In genomic region chr17:30392031-30392430, GRCm38 (mm10) we compare ENCODE assay signal across 23 mouse cellular contexts.
DNase-seq lines count a peak whose midpoint lies in the region; ATAC-seq lines count a peak whose summit lies in the region.
"Had no signal": no experiment of that assay in that cellular context is flagged by ENCODE, and none has a peak within 500 bp of the region (broad histone marks: within the 10 kb centered on the region; RNA-seq: fewer than 3 reads in every experiment).

No protein-coding gene starts in this region.

- H3K36me3 ChIP-seq in forebrain, embryonic 10.5 days (replicated peaks): 0 out of 2 replicates have a peak, but pooled peaks cover 4% of the 10 kb centered on the region
- H3K36me3 ChIP-seq: embryonic facial prominence, embryonic 15.5 days; forebrain, embryonic 15.5 days; heart, embryonic 13.5 days; hindbrain, embryonic 15.5 days had no signal

- 95% methylated on average over 4 of the region's 4 CpGs for WGBS in forebrain, embryonic 10.5 days

- no peaks in the 10 kb centered on the region for H3K27me3 ChIP-seq in forebrain, embryonic 10.5 days (ENCODE audit: poor library complexity, severe bottlenecking)
- H3K27me3 ChIP-seq: embryonic facial prominence, embryonic 15.5 days; forebrain, embryonic 15.5 days; heart, embryonic 13.5 days; hindbrain, embryonic 15.5 days had no signal

- peak; percentile 43; the same call in 1 of the 2 replicates for ATAC-seq in frontal cortex, adult (ENCODE audit: low TSS enrichment)
- ATAC-seq: CD4-positive, CD25-positive, alpha-beta regulatory T cell, adult 4 months; forebrain, embryonic 15.5 days; intestine, embryonic 16.5 days had no signal

- peaks cover 4% of the 10 kb centered on the region; the same call in 1 of the 2 replicates for H3K9me3 ChIP-seq in forebrain, embryonic 10.5 days
- H3K9me3 ChIP-seq: embryonic facial prominence, embryonic 15.5 days; forebrain, embryonic 15.5 days; G1E; hindbrain, embryonic 15.5 days had no signal

- peaks cover 3% of the 10 kb centered on the region; the same call in 1 of the 2 replicates for H3K4me1 ChIP-seq in forebrain, embryonic 10.5 days
- H3K4me1 ChIP-seq: embryonic facial prominence, embryonic 15.5 days; heart, embryonic 13.5 days had no signal

- H3K4me3 ChIP-seq in forebrain, embryonic 10.5 days: no peak overlapping the region
- H3K4me3 ChIP-seq: embryonic facial prominence, embryonic 15.5 days; erythroblast, embryonic 14.5 days; forebrain, embryonic 15.5 days; gastrocnemius, adult 2 months; heart, embryonic 13.5 days; hindbrain, embryonic 15.5 days had no signal

- peak; percentile 24 for DNase-seq in cerebellum, adult 11 months
- no peak for DNase-seq in cerebellum, adult 8-10 months
- DNase-seq in frontal cortex, postnatal 25 days (ENCODE audit: low spot score in 2 of 2): no peak
- DNase-seq in retina, postnatal 1 day: peak; percentile 27
- DNase-seq in retina, embryonic 14.5 days (ENCODE audit: low spot score): no peak
- DNase-seq in forebrain, embryonic 10.5 days (ENCODE audit: extremely low spot score, low spot score): no peak
- DNase-seq: adrenal gland, adult 8-10 months; adrenal gland, postnatal 36 days; B cell, adult 2 months; embryo, embryonic 11 days; gastrocnemius, adult 2 months; gastrocnemius, postnatal 25 days; heart, adult 11 months; heart, postnatal 36 days had no signal

- H3K27ac ChIP-seq in forebrain, embryonic 10.5 days: no peak overlapping the region
- H3K27ac ChIP-seq: embryonic facial prominence, embryonic 15.5 days; forebrain, embryonic 15.5 days; gastrocnemius, adult 2 months; heart, embryonic 13.5 days; hindbrain, embryonic 15.5 days had no signal

Comparison
In these comparisons a context has a peak if more than half of its experiments do, and no peak if none do; other contexts are left out.
1. DNase-seq: peak in cerebellum, adult 11 months (single experiment) and retina, postnatal 1 day (single experiment); none in cerebellum, adult 8-10 months (single experiment), frontal cortex, postnatal 25 days (0 of 2), retina, embryonic 14.5 days (single experiment) and forebrain, embryonic 10.5 days (single experiment).